Mouse (Mus musculus): ENCODE results near the gene Itpr2. TPM values are rescaled to one million over a fixed set of nuclear protein-coding genes. Genes with fewer than 3 reads are reported as not detected.
A peak's percentile ranks its signal among the peaks of the same experiment; 100 is the strongest.

Itpr2 gene
- polyA plus RNA-seq, 1 experiment, result 10.9 TPM

DNA sequence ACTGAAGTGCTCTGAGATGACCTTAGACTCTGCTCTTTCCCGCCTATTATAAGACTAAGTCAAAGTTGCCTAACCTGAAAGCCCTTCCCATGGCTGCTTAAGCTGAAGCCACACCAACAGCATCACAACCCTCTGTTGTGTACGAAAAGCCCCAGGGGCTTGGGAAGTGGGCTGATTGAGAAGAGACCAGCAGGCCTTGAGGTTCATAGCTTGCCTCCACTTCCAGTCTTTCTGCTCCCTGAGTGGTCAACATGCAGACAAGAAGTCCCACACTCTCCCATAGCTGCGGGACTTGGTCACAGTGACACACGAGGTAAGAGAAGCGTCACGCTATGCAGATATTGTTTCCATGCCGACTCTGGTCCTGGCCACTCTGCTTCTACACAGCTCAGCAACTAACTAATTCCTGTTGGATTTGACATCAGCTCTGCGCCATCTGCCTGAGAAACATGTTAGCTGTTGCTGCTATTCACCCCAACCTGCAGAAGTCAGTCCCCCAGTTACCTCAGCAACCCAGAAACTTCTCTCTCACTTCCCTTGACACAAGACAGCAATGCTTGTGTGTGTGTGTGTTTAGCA lies 346.8 kb downstream of the Itpr2 start:
- Histone ChIP-seq H3K27ac (ENCODE audit: insufficient read depth, low read depth, low read length) (no peak overlapping the region), H3K4me1 (ENCODE audit: control insufficient read depth, insufficient read depth, low read length) (peaks cover 40% of the 10 kb centered on the region), H3K4me3 (ENCODE audit: insufficient read depth, low read length) (no peak overlapping the region)
- no peak for TF ChIP-seq CTCF (IDR thresholded peaks at IDR 0.05; ENCODE audit: low read depth, low read length)
- TF ChIP-seq POLR2A (IDR thresholded peaks at IDR 0.05; ENCODE audit: borderline replicate concordance, low read depth, low read length), result no peak

DNA sequence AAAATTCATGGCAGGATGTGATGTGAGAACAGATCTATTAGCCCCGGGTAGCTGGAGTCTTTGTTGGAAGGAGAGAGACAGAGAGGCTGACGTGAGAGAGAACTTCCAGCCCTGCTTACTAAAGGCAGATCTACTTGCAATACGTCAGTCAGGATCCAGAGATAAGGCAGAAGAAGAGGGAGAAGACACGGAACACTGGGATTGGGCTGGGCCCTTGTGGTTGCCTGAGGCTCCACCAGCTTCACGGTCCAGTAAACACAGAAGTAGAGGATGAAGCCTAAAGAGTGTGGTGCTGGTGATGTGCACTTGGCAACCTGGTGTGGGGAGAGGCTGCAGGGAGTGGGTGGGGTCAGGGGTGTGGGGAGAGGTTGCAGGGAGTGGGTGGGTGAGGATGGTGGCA lies 349.2 kb downstream of the Itpr2 start:
- no peak overlapping the region for H3K4me3 ChIP-seq (ENCODE audit: insufficient read depth, low read length)
- no peak for TF ChIP-seq POLR2A (IDR thresholded peaks at IDR 0.05; ENCODE audit: borderline replicate concordance, low read depth, low read length)
- no peak for TF ChIP-seq CTCF (IDR thresholded peaks at IDR 0.05; ENCODE audit: low read depth, low read length)

DNA sequence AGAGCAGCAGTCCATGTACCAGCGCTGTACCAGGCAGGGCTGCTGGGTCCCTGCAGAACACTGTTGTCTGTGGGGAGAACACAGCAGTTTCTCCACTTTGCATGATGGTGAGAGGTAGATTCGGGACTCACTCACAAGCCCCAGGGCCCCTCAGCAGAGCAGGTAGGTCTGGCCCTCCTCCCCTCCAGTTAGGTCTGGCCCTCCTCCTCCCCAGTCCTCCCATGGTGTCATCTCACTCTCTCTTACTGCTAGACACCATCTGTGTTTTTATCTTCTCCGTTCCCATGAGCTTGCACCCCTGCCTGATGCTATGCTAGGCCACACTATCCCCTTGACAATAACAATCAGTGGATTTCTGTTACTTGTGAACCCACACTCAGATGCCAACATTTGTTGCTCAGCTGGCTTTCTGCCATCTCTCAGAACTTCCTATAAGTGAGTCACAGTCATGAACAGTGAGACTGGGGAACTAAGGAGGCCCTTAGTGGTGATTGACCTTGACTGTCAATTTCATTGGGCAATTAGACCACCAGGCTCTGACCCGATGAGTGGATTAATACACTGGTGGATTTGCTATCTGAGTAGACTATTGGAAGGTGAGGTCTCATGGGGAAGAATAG lies 360.9 kb downstream of the Itpr2 start:
- TF ChIP-seq CTCF (IDR thresholded peaks at IDR 0.05; ENCODE audit: low read depth, low read length), result no peak
- H3K4me3 ChIP-seq (ENCODE audit: insufficient read depth, low read length), result no peak overlapping the region
- H3K27ac ChIP-seq (ENCODE audit: insufficient read depth, low read depth, low read length), result peak overlapping the region; percentile 17
- peaks cover 33% of the 10 kb centered on the region for H3K4me1 ChIP-seq (ENCODE audit: control insufficient read depth, insufficient read depth, low read length)

More for the DNA sequence above, 349.2 kb downstream of the Itpr2 start:
- Histone ChIP-seq H3K27ac (ENCODE audit: insufficient read depth, low read depth, low read length) (no peak overlapping the region), H3K4me1 (ENCODE audit: control insufficient read depth, insufficient read depth, low read length) (peaks cover 29% of the 10 kb centered on the region)

DNA sequence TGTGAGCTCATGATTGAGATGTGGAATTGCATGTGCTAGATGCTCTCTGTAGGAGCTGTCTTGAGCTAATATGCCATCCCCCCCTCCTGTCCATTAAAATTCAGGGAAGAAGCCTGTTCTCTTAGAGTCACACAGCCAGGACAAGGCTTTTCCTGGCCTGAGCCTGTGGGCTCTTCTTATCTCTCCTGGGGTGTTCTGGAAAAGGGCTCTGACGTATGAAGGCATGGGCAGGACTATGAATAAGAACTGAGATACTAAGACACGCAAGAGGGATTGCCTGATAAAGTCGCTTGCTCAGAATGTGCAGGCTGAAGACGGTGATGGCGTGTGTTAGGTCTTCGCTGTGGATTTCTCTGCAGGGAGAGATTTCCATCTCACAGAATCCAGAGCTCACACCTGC lies 361.9 kb downstream of the Itpr2 start:
- Histone ChIP-seq H3K4me3 (ENCODE audit: insufficient read depth, low read length) (no peak overlapping the region), H3K4me1 (ENCODE audit: control insufficient read depth, insufficient read depth, low read length) (peaks cover 39% of the 10 kb centered on the region), H3K27ac (ENCODE audit: insufficient read depth, low read depth, low read length) (no peak overlapping the region)
- TF ChIP-seq CTCF (IDR thresholded peaks at IDR 0.05; ENCODE audit: low read depth, low read length), result no peak
- no peak for TF ChIP-seq POLR2A (IDR thresholded peaks at IDR 0.05; ENCODE audit: borderline replicate concordance, low read depth, low read length)

DNA sequence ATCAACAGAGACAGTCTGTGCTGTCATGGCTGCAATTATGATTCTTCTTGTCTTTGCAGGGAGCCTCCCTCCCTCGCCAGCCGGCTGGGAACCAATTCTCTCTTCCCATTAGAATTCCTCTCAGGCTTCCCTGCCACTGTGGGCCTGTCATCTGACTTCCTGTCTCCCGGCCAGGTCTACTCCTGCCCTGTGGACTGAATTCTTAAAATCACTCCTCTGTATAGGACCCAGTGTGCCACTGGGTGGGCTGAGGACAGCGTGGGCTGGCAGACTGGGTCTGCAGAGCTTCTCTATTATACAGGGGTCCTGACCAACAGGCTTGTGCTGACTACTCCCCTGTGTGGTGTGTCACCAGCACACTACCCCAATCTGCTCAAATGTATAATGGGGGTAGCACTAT lies 365.4 kb downstream of the Itpr2 start:
- no peak overlapping the region for H3K27ac ChIP-seq (ENCODE audit: insufficient read depth, low read depth, low read length)
- no peak overlapping the region for H3K4me3 ChIP-seq (ENCODE audit: insufficient read depth, low read length)
- peaks cover 37% of the 10 kb centered on the region for H3K4me1 ChIP-seq (ENCODE audit: control insufficient read depth, insufficient read depth, low read length)
- TF ChIP-seq POLR2A (IDR thresholded peaks at IDR 0.05; ENCODE audit: borderline replicate concordance, low read depth, low read length) (no peak), CTCF (IDR thresholded peaks at IDR 0.05; ENCODE audit: low read depth, low read length) (no peak)

DNA sequence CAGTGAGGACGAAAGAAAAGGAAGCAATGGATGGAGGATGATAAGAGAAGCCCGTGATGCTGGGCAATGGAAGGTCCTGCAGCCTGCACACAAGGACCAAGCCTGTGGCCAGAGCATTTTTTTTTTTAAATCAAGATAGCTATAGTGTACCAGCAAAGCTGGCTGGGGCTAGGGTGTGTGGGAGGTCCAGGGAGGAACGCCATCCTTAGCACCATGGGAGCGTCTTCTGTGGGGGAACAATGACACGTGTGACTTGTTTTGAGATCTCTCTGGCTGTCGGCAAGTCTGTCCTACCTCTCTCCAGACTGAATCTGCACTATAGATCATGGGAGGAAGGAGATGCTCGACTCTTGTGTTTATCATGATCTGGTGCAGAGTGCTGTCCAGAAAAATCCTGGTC lies 365.8 kb downstream of the Itpr2 start:
- TF ChIP-seq POLR2A (IDR thresholded peaks at IDR 0.05; ENCODE audit: borderline replicate concordance, low read depth, low read length) (no peak), CTCF (IDR thresholded peaks at IDR 0.05; ENCODE audit: low read depth, low read length) (no peak)
- Histone ChIP-seq H3K27ac (ENCODE audit: insufficient read depth, low read depth, low read length) (no peak overlapping the region), H3K4me3 (ENCODE audit: insufficient read depth, low read length) (no peak overlapping the region), H3K4me1 (ENCODE audit: control insufficient read depth, insufficient read depth, low read length) (peaks cover 33% of the 10 kb centered on the region)

DNA sequence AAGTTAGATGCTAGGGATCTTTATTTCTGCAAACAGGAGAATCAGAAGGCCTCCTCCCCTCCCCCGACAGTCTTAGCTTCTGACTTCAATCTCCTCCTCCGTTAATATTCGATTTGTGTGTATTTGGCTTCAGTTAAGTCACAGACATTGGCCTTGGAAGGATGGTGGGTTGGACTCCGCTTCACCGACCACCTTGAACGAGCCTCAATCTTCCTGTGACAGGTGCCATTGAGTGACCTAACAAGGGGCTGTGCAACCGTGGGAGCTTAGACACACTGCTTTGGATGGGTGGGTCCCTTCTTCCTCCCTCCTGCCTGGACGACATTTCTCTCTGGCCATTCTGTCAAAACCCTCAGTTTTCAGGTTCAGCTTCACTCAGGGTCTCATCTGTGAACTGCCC lies 366.7 kb downstream of the Itpr2 start:
- H3K27ac ChIP-seq (ENCODE audit: insufficient read depth, low read depth, low read length), result no peak overlapping the region
- TF ChIP-seq CTCF (IDR thresholded peaks at IDR 0.05; ENCODE audit: low read depth, low read length) (no peak), POLR2A (IDR thresholded peaks at IDR 0.05; ENCODE audit: borderline replicate concordance, low read depth, low read length) (no peak)
- peaks cover 25% of the 10 kb centered on the region for H3K4me1 ChIP-seq (ENCODE audit: control insufficient read depth, insufficient read depth, low read length)
- no peak overlapping the region for H3K4me3 ChIP-seq (ENCODE audit: insufficient read depth, low read length)

DNA sequence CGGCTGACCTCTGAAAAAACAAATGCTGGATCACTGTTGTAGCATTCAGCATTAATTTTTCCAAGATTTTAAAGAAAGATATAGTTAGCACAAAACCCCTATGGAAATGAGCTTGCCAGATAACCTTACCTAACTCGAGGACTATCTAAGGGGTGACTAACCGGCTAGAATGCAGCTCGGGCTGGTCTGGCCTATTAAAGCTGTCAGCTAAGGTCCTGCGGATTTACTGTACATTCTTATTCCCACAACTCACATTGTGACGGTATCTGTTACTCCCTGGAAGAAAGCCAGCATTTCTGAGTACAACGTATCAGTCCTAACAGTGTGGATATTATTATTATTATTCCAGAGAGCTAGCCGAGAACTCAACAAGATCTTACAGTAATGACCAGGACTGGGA lies 368.1 kb downstream of the Itpr2 start:
- TF ChIP-seq CTCF (IDR thresholded peaks at IDR 0.05; ENCODE audit: low read depth, low read length) (no peak), POLR2A (IDR thresholded peaks at IDR 0.05; ENCODE audit: borderline replicate concordance, low read depth, low read length) (no peak)
- peaks cover 18% of the 10 kb centered on the region for H3K4me1 ChIP-seq (ENCODE audit: control insufficient read depth, insufficient read depth, low read length)
- H3K27ac ChIP-seq (ENCODE audit: insufficient read depth, low read depth, low read length), result no peak overlapping the region
- no peak overlapping the region for H3K4me3 ChIP-seq (ENCODE audit: insufficient read depth, low read length)

DNA sequence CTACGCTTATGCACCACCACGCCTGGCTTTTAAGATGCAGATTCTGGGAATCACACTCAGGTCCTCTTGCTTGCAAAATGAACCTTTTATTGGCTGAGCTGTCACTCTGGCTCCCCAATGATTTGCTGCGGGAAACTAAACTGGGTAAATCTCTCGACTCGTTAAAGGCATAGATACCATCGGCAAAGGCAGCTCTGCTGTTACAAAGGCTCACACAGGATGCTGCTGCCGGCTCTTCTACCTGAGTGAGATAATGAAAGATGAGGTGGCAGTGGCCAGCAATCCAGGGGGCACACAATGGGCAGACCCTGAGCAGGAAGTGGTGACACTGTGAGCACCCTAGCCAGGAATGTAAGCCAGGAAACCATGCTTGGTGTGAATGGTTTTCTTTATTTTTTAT lies 373.0 kb downstream of the Itpr2 start:
- Histone ChIP-seq H3K4me1 (ENCODE audit: control insufficient read depth, insufficient read depth, low read length) (peaks cover 26% of the 10 kb centered on the region), H3K27ac (ENCODE audit: insufficient read depth, low read depth, low read length) (no peak overlapping the region), H3K4me3 (ENCODE audit: insufficient read depth, low read length) (no peak overlapping the region)
- TF ChIP-seq POLR2A (IDR thresholded peaks at IDR 0.05; ENCODE audit: borderline replicate concordance, low read depth, low read length), result no peak
- no peak for TF ChIP-seq CTCF (IDR thresholded peaks at IDR 0.05; ENCODE audit: low read depth, low read length)

DNA sequence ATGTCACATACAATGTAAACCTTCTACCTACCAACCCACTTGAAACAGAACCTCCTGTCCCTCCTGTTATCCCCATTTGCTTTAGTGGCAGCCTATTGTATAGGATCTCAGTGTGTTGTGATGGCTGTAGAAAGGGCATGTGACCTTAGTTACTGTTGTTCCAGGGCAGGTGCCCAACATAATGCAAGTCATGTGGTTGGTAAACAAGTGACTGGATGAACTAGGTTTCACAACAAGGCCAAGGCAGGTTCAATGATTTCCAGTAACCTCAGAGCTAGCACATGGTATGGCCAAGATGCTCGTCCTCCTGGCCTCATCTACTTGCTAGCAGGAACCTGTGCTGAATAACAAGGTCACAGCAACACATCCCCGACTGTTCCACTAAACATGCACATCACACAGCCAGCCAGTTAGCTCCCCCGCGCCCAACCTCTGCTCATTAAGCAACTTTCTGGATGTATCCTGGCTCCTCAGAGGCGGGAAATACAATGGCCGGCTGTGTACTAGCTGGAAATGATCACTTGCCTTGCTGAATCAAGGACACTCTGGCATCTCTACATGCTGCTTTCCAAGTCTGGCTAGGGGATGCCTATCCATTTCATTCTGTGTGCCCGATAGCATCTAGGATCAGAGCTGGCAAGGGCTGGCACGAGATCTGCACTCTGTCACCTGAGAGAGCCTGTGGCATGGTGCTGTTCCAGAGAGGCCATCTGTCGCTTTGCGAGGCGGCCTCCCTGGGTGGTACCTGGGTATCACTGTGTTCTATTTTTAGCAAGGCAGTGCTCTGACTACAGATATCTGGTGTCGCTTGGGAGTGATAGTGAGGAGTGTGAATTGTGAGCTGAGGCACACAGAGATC lies 375.0 kb downstream of the Itpr2 start:
- Histone ChIP-seq H3K27ac (ENCODE audit: insufficient read depth, low read depth, low read length) (no peak overlapping the region), H3K4me1 (ENCODE audit: control insufficient read depth, insufficient read depth, low read length) (peaks cover 26% of the 10 kb centered on the region), H3K4me3 (ENCODE audit: insufficient read depth, low read length) (no peak overlapping the region)
- TF ChIP-seq POLR2A (IDR thresholded peaks at IDR 0.05; ENCODE audit: borderline replicate concordance, low read depth, low read length), result no peak
- no peak for TF ChIP-seq CTCF (IDR thresholded peaks at IDR 0.05; ENCODE audit: low read depth, low read length)
